Mouse (Mus musculus) intestine, embryonic 16.5 days (tissue): ENCODE results near the gene Ptprcap. TPM values are rescaled to one million over a fixed set of nuclear protein-coding genes. Genes with fewer than 3 reads are reported as not detected.

Source experiments
- ATAC-seq: fragments of 200-750 bp; cut with Nextera tagmentation; 2 replicates; pipeline ENCODE4 v1.8.0; 2017; ENCODE audit warnings: moderate TSS enrichment, moderate library complexity
- H3K27ac ChIP-seq: fragments of 300-500 bp; sonication (generic); 2 replicates; pipeline ENCODE4 v1.5.1; 2014; ENCODE audit warnings: mild to moderate bottlenecking, low read length
- H3K27me3 ChIP-seq: fragments of 300-500 bp; sonication (generic); replicated peaks from 2 replicates; pipeline ENCODE4 v1.6.1; 2014; ENCODE audit warnings: low read length, control low read depth, mixed read lengths; ENCODE audit not compliant: control insufficient read depth, insufficient read depth
- H3K36me3 ChIP-seq: fragments of 300-500 bp; sonication (generic); 2 replicates; pipeline ENCODE4 v1.6.1; 2014; ENCODE audit warnings: low read length, control low read depth; ENCODE audit not compliant: control insufficient read depth, insufficient read depth
- H3K4me1 ChIP-seq: fragments of 300-500 bp; sonication (generic); 2 replicates; pipeline ENCODE4 v1.6.1; 2014; ENCODE audit warnings: low read length, control low read depth, mixed read lengths; ENCODE audit not compliant: control insufficient read depth, insufficient read depth
- H3K4me2 ChIP-seq: fragments of 300-500 bp; sonication (generic); 2 replicates; pipeline ENCODE4 v1.6.1; 2014; ENCODE audit warnings: low read depth, low read length, control low read depth
- H3K4me3 ChIP-seq: fragments of 300-500 bp; sonication (generic); 2 replicates; pipeline ENCODE4 v1.5.1; 2014; ENCODE audit warnings: mild to moderate bottlenecking, low read length
- H3K9ac ChIP-seq: fragments of 300-500 bp; sonication (generic); 2 replicates; pipeline ENCODE4 v1.6.1; 2014; ENCODE audit warnings: low read depth, low read length
- H3K9me3 ChIP-seq: fragments of 300-500 bp; sonication (generic); 2 replicates; pipeline ENCODE4 v1.6.1; 2016; ENCODE audit warnings: low read length, control low read depth; ENCODE audit not compliant: control insufficient read depth
- WGBS: fragments of 180-500 bp; shearing (Covaris S2); extraction: QIAGEN DNeasy Blood & Tissue Kit; methylation state at CpG from one replicate; pipeline ENCODE4 v1.1.7; 2014; 5-methylcytosine and 5-hydroxymethylcytosine counted together
- polyA plus RNA-seq: library from polyadenylated mRNA; unstranded; fragments of >200 nt; fragmentation: Nextera tagmentation; extraction: Ambion mirVana; gene quantifications from 2 replicates; pipeline ENCODE4 v1.2.1, GENCODE M21; 2015

The Ptprcap gene
- polyA plus RNA-seq, 1 experiment from 2014 or later = 5.8 TPM

DNA sequence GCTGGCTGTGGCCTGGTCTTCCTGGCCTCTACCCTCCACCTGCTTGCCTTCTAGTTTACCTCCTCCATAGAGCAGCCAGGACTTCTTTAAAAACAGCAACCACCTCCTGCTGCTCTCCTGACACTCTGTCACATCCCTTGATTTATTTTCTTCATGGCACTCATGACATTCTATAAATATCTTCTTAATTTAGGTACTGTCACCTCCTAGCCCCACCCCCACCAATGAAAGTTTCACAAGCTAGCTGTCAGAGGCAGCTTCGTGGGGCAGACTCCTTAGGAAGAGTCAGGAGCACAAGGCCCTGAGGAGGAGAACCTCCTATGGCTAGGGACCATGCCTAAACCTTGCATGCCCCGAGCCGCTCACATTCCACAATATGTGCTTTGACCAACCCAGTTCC lies 33.9 kb downstream of the Ptprcap start:
- 79% methylated on average over 3 of the region's 3 CpGs for WGBS
- no peaks in the 10 kb centered on the region for H3K27me3 ChIP-seq
- no peak for ATAC-seq

GRCm38 (mm10) chr19:4189051-4189620 lies 35.7 kb downstream of the Ptprcap start:
- 90% methylated on average over 12 of the region's 12 CpGs for WGBS

More for the DNA sequence above, 33.9 kb downstream of the Ptprcap start:
- Histone ChIP-seq H3K36me3 (no peaks in the 10 kb centered on the region), H3K27ac (no peak overlapping the region), H3K4me3 (no peak overlapping the region), H3K4me1 (peaks cover 15% of the 10 kb centered on the region), H3K4me2 (no peak overlapping the region), H3K9me3 (no peaks in the 10 kb centered on the region), H3K9ac (no peak overlapping the region)

DNA sequence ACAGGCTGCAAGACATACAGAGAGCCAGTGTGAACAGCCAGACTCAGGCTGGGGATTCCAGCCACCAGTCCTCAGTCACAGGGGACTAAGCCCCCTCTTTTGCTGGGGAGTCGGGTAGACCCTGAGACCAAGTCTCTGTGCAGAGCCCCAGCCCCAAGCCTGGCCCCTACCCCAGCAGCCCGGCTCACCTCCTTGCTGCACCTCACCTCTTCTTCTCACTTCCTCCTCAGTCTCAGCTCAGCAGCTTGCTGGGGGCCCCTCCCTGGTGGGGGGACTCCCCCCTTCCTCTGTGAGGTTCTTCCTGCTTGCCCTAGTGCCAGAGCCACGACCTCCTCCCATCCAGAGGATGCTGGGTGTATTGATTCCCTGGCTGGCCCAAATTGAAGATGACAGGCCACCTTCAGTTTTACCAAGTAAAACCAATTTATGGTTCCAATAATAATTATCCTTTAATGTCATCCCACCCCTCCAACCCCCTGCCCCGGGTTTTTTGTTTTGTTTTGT lies 37.5 kb downstream of the Ptprcap start, which contains the start of gene Tbc1d10c:
Tbc1d10c (minus strand) TSS at position 454 of the 504 bp plus-strand sequence.
- WGBS = 38% methylated on average over 4 of the region's 4 CpGs
- Histone ChIP-seq H3K36me3 (peaks cover 17% of the 10 kb centered on the region; the same call in 1 of the 2 replicates), H3K4me1 (peaks cover 32% of the 10 kb centered on the region), H3K27ac (peak within 1 kb of the TSS; percentile 97), H3K4me2 (peak within 1 kb of the TSS; percentile 74), H3K4me3 (peak within 1 kb of the TSS; percentile 95), H3K9me3 (no peaks in the 10 kb centered on the region), H3K9ac (peak within 1 kb of the TSS; percentile 99), H3K27me3 (no peaks in the 10 kb centered on the region)
- ATAC-seq = no peak

More at GRCm38 (mm10) chr19:4189051-4189620, 35.7 kb downstream of the Ptprcap start:
- Histone ChIP-seq H3K9me3 (no peaks in the 10 kb centered on the region), H3K9ac (no peak overlapping the region), H3K4me3 (no peak overlapping the region), H3K27ac (no peak overlapping the region), H3K36me3 (0 out of 2 replicates have a peak, but pooled peaks cover 6% of the 10 kb centered on the region), H3K27me3 (no peaks in the 10 kb centered on the region), H3K4me1 (peaks cover 27% of the 10 kb centered on the region), H3K4me2 (no peak overlapping the region)
- ATAC-seq = no peak

GRCm38 (mm10) chr19:4191528-4192250 lies 38.3 kb downstream of the Ptprcap start, which contains the start of gene Ppp1ca:
Ppp1ca (plus strand) TSS chr19:4192065.
- Histone ChIP-seq H3K27ac (peak within 1 kb of the TSS; percentile 97), H3K4me3 (peak within 1 kb of the TSS; percentile 95), H3K4me2 (peak within 1 kb of the TSS; percentile 74), H3K27me3 (no peaks in the 10 kb centered on the region), H3K4me1 (peaks cover 40% of the 10 kb centered on the region), H3K36me3 (peaks cover 17% of the 10 kb centered on the region; the same call in 1 of the 2 replicates), H3K9me3 (no peaks in the 10 kb centered on the region), H3K9ac (peak within 1 kb of the TSS; percentile 99)
- peak; percentile 95 for ATAC-seq
- WGBS = 4% methylated on average over 33 of the region's 47 CpGs

DNA sequence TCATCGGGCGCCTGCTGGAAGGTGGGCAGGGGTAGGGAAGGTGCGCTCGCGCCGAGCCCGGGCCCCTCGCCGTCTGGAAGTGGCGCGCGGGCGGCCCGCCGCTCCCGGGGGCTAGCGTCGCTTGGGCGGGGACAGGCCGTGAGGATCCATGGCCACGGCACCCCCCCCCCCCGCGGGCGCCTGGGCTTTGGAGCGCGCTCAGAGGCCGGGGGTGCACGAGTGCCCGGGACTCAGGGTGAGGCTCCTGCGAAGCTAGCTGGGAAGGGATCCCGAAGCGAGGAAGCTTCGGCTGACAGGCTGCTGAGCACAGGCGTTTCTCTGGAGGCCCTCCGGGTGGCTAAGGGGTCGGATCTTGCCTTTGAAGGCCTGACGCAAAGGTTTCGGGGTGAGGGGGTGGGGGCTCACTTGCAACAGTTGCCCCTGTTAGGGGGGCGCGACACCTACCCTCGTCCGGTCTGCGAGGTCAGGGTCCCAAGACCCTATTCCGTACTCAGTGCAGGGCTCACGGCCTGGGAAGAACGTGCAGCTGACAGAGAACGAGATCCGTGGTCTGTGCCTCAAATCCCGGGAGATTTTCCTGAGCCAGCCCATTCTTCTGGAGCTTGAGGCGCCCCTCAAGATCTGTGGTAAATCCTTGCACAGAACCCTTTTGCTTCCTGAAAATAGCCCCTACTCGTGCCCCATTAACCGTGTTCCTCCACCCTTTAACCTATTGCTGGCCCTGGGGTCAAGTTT lies 39.0 kb downstream of the Ptprcap start:
- Histone ChIP-seq H3K9ac (peak overlapping the region; percentile 99), H3K4me3 (peak overlapping the region; percentile 95), H3K27me3 (no peaks in the 10 kb centered on the region), H3K4me1 (peaks cover 46% of the 10 kb centered on the region), H3K36me3 (peaks cover 20% of the 10 kb centered on the region; the same call in 1 of the 2 replicates), H3K4me2 (peak overlapping the region; percentile 74), H3K9me3 (no peaks in the 10 kb centered on the region), H3K27ac (peak overlapping the region; percentile 97)
- ATAC-seq = peak; percentile 54
- WGBS = under 1% methylated on average over 51 of the region's 52 CpGs

- no peaks in the 10 kb centered on the region for H3K9me3 ChIP-seq
- peak overlapping the region; percentile 99 for H3K9ac ChIP-seq
- whole genome bisulfite sequencing = 49% methylated on average over 6 of the region's 6 CpGs
- peaks cover 22% of the 10 kb centered on the region; the same call in 1 of the 2 replicates for H3K36me3 ChIP-seq
- H3K27ac ChIP-seq = peak overlapping the region; percentile 97; the same call in 1 of the 2 replicates
- peaks cover 47% of the 10 kb centered on the region for H3K4me1 ChIP-seq
- H3K27me3 ChIP-seq = no peaks in the 10 kb centered on the region
- H3K4me3 ChIP-seq = peak overlapping the region; percentile 95
- ATAC-seq = no peak
- peak overlapping the region; percentile 74 for H3K4me2 ChIP-seq
Measured at GRCm38 (mm10) chr19:4193129-4193528, 39.7 kb downstream of the Ptprcap start.

GRCm38 (mm10) chr19:4194021-4194724 lies 40.8 kb downstream of the Ptprcap start:
- no peak for ATAC-seq
- Histone ChIP-seq H3K27ac (no peak overlapping the region), H3K4me1 (peaks cover 47% of the 10 kb centered on the region), H3K27me3 (no peaks in the 10 kb centered on the region), H3K9me3 (no peaks in the 10 kb centered on the region), H3K4me2 (no peak overlapping the region), H3K9ac (no peak overlapping the region), H3K4me3 (no peak overlapping the region), H3K36me3 (peaks cover 22% of the 10 kb centered on the region; the same call in 1 of the 2 replicates)
- 79% methylated on average over 8 of the region's 8 CpGs for WGBS

DNA sequence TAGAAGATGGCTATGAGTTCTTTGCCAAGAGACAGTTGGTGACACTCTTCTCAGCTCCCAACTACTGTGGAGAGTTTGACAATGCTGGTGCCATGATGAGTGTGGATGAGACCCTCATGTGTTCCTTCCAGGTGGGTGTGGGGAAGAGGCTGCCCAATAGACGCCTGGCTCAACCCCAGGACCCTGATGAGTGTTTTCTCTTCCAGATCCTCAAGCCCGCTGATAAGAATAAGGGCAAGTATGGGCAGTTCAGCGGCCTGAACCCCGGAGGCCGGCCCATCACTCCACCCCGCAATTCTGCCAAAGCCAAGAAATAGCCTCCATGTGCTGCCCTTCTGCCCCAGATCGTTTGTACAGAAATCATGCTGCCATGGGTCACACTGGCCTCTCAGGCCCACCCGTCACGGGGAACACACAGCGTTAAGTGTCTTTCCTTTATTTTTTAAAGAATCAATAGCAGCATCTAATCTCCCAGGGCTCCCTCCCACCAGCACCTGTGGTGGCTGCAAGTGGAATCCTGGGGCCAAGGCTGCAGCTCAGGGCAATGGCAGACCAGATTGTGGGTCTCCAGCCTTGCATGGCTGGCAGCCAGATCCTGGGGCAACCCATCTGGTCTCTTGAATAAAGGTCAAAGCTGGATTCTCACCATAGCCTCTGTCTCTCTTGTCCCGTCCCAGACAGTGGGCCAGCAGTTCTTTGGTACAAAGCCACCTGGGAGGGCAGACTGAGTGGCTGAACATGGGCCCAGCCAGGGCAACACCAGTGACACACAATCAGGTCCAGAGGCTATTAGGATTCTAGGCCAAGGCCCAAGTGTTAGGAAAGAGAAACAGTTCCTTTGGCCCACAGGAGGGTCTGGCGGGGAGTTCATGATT lies 41.6 kb downstream of the Ptprcap start:
- WGBS = 74% methylated on average over 12 of the region's 12 CpGs
- Histone ChIP-seq H3K9ac (no peak overlapping the region), H3K9me3 (no peaks in the 10 kb centered on the region), H3K27me3 (no peaks in the 10 kb centered on the region), H3K4me3 (no peak overlapping the region), H3K4me2 (no peak overlapping the region), H3K4me1 (peaks cover 47% of the 10 kb centered on the region), H3K27ac (no peak overlapping the region), H3K36me3 (peaks cover 23% of the 10 kb centered on the region; the same call in 1 of the 2 replicates)
- ATAC-seq = no peak
